Mouse (Mus musculus): ENCODE measurements around the gene Ppm1d.

Gene Ppm1d

DNA sequence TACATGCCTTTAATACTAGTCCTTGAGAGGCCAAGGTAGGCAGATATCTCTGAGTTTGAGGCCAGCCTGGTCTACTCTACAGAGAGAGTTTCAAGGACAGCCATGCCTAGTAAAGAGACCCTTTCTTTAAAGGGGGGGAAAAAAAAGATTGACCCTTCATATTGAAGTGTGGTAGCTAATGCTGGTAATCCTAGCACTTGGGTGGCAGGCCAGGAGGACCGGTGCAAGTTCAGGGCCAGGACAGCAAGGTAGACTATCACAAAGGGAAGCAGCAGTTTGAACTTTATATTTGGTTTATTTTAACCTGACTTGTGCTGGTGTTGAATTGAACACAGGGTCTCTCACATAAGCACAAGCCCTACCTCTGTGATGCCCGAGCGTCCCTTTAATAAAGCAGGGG lies 2.3 kb downstream of the Ppm1d start:
- in situ Hi-C loops (cut with MboI; ENCODE audit: low pct_unique_long_range_greater_than_20kb in 1 of 2, low sequenced_read_pairs in 2 of 2, unreplicated experiment in 1 of 2): no loop called here

DNA sequence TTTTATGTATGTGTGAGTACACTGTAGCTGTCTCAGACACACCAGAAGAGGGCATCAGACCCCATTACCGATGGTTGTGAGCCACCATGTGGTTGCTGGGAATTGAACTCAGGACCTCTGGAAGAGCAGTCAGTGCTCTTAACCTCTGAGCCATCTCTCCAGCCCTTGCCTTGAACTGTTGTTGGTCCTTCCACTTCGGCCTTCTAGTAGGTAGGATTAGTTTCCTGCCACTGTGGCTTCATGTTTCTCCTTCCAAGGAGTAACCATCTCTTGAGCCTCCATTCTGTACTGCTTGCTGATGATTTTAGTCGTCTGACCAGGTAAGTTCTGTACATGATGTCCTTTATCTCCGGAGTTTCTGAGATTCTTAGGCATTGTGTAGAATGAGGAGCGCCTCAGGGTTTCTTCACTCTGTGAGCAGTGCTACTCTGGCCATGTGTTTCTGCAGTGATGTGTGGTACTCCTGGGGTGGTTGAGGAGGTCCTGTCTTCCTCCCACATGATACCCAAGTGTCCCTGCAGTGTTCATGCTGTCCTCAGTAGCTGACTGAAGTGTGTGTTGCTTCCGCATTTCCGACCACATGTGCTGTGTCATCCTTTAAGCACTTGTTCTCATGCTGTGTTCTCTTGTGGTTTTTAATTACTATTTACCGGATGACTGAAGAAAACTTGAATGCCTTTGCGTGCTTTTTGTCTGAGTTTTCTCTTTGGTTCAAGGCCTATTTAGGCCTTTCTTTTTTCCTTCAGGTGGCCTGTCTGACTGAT lies 12.7 kb downstream of the Ppm1d start:
- in situ Hi-C loops (cut with MboI; ENCODE audit: low pct_unique_long_range_greater_than_20kb in 1 of 2, low sequenced_read_pairs in 2 of 2, unreplicated experiment in 1 of 2): no loop called here

DNA sequence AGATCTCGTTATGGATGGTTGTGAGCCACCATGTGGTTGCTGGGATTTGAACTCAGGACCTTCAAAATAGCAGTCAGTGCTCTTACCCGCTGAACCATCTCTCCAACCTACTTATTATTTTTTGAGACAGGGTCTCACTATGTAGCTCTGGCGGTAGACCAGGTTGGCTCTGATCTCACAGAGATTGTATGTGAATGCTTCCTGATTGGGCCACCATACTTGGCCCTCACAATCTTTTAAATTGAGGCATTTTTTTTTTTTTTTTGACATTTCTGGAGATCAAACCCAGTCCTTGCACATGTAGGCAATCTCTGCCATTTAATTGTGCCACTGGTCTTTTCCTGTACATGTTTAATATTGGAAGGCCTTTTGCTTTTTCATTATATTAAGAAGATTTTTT lies 17.7 kb downstream of the Ppm1d start:
- in situ Hi-C loops (cut with MboI; ENCODE audit: low pct_unique_long_range_greater_than_20kb in 1 of 2, low sequenced_read_pairs in 2 of 2, unreplicated experiment in 1 of 2): no loop called here

DNA sequence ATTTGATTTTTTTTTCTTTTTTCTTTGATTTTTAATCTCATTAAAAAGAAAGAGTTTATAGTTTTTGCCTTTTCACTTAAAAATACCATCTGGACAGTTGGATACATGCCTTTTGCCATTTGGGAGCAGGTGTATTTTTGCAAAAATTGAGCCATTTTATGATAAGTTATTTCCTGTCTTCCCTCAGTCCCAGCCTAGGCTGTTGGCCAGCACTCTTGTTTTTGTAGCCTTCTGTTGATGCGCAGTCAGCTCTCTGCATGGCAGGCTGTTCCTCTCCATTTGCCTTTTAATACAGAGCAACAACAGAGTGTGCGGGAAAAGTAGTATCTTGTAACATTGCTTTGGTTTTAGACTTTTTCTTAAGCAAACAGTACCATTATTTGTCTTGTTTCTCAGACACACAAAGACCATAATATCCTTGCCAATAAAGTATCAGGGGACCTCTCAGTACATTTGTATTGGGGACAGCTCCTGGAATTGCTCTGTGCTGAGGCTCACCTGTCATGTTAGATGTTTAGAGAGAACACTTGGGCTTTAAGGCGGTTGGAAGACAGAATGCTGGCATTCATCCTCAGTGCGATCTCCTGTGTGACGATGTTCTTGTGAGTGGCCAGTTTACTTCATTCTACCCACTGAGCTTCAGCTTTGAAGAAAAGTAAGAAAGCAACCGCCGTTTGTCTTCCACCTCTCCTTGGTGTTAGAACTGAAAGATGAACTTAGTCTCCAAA lies 18.3 kb downstream of the Ppm1d start:
- in situ Hi-C loops (cut with MboI; ENCODE audit: low pct_unique_long_range_greater_than_20kb in 1 of 2, low sequenced_read_pairs in 2 of 2, unreplicated experiment in 1 of 2): no loop called here

DNA sequence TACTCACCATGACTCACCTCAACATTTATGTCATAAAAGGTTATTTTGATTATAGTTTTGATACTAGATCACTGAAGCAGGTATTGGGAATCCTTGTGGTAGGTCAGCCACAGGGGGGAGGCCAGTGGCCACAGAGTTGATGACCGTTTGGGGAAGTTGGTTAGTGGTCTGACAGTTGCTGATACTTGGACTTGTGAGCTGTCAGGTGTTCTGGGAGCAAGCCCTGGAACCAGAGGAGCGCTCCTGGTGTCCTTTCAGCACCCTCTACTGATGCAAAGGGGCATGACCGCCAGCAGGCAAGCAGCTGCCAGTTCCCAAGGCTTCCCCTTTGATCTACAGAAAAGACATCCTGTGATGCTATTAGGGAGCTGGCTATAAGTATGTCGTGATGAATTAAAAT lies 23.7 kb downstream of the Ppm1d start:
- in situ Hi-C loops (cut with MboI; ENCODE audit: low pct_unique_long_range_greater_than_20kb in 1 of 2, low sequenced_read_pairs in 2 of 2, unreplicated experiment in 1 of 2): no loop called here

DNA sequence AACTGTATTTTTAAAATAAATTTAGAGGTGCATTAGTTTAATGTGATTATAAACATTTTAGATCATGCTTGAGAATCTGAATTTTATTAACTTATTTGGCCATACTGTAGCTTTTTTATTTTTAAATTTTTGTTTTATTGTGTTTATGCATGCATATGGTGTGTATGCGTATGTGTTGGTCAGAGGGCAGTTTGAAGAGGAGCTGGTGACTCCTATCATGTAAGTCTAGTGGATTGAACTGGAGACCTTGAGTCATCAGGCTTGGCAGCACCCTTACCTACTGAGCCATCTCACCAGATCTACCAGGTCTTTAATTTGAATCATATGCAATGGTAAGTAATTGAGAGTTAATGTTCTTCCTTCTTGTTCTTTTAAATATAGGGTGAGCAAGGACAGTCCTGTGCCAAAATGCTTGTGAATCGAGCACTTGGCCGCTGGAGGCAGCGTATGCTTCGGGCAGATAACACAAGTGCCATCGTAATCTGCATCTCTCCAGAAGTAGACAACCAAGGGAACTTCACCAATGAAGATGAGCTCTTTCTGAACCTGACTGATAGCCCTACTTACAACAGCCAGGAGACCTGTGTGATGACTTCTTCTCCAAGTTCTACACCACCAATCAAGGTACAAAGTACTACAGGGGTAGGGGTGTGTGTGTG lies 28.3 kb downstream of the Ppm1d start:
- in situ Hi-C loops (cut with MboI; ENCODE audit: low pct_unique_long_range_greater_than_20kb in 1 of 2, low sequenced_read_pairs in 2 of 2, unreplicated experiment in 1 of 2): no loop called here

DNA sequence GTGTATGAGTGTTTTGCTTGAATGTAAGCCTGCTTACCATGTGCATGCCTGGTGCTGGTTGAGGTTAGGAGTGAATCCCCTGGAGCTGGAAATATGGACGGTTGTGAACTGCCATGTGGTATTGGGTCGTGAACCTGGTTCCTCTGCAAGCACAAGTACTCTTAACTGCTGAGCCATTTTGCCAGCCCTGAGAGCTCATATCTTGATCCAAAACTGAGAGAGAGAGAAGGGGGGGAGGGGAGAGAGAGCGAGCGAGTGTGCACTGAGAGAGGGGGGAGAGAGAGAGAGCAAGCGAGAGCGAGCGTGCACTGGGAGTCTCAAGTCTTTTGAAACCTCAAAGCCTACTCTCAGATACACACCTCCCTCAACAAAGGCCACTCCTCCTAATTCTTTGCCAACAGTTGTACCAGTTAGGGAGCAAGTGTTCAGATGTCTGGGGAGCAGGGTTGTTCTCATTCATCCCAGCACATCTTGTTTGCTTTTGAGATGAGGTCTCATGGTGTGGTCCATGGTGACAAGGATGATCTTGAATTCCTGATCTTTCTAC lies 29.1 kb downstream of the Ppm1d start:
- in situ Hi-C loops (cut with MboI; ENCODE audit: low pct_unique_long_range_greater_than_20kb in 1 of 2, low sequenced_read_pairs in 2 of 2, unreplicated experiment in 1 of 2): no loop called here

DNA sequence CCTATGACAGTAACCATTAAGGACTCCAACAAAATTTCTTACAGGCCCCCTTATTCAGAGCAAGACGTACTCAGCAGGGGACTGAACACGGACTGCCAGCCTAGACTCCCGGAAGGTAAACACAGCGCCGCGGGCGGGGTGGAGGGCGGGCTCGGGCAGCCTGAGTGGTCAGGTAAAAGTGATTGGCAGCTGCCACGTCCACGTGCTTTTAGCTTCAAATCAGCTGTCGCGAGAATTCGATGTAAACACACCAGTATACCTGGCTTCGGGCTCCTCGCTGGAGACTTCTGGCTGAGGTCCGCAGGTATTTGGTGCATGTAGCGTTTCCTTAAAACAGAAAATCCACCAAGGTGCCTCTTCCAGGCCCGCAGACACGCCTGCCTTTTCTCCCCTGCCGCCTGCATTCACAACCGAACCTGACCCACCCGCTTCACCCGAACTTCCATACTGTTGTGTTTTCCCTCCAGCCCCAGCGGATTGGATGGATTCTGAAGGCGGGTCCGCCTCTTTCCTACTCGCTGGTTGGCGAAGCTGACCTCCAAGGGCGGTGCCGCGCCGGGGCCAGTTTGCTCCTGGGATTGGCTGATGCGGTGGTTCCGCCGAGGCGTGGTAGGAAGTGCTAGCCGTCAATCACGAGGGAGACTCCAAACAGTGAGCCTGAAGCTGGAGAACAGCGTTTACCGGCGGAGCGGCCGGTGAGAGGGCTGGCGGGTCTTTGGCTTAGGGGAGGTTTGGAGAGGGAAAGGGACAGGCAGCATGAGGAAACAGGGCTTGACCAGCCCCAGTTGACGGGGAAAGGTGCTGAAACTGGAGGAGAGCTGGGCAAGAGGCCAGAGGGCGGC lies 41.7 kb downstream of the Ppm1d start, which contains the start of gene Bcas3:
Bcas3 (plus strand) TSS at position 629 of the 842 bp plus-strand sequence.
- in situ Hi-C loops (cut with MboI; ENCODE audit: low pct_unique_long_range_greater_than_20kb in 1 of 2, low sequenced_read_pairs in 2 of 2, unreplicated experiment in 1 of 2): no loop called here

DNA sequence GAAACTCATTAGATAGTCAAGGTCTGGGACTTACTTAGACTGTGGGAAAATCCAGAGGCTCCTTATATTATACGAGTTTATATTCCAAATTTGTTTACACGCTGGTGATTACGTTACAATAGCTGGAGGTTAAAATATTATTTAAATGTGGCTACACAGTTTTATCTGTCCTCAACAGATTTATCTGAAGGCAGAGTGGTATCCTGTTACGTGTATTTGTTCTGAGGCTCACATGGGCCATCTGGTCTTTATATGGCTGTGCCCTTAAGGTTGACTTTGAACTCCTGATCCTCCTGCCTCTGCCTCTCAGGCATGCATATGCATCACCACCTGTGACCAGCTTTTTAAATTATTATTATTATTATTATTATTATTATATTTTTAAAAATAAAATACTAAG lies 42.8 kb downstream of the Ppm1d start:
- in situ Hi-C loops (cut with MboI; ENCODE audit: low pct_unique_long_range_greater_than_20kb in 1 of 2, low sequenced_read_pairs in 2 of 2, unreplicated experiment in 1 of 2): no loop called here

DNA sequence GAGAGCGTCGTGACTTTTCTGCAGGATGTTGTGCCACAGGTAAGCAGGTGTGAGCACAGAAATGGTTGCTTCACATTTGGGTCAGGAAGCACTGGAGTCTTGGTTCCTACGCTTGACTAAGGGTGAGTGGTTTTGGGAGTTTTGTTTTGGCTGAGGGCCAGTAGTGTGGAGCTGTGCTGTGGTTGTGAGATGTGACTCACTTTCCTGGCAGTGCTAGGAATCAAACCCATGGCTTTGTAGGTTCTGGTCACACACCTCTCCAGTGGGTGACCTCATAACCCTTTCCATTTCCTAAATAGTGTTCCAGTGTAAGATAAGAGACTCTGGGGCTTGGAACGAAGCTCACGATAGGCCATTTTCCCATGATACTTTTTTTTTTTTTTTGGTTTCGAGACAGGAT lies 48.6 kb downstream of the Ppm1d start:
- in situ Hi-C loops (cut with MboI; ENCODE audit: low pct_unique_long_range_greater_than_20kb in 1 of 2, low sequenced_read_pairs in 2 of 2, unreplicated experiment in 1 of 2): no loop called here

DNA sequence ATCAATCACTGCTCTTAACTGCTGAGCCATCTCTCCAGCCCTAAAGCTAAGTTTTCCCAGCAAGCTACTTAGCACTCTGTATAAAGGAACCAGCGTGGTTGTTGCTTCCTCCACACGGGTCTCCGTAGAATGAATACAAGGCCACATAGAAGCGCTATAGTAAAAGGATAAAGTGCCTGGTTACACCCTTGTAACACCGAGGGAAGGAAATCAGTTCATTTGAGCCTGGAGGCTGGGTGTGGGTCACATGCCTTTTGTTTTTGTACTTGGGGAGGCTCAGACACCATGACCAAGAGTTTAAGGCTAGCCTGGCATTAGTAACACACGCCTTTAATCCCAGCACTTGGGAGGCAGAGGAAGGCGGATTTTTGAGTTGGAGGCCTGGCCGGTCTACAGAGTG lies 50.6 kb downstream of the Ppm1d start:
- in situ Hi-C loops (cut with MboI; ENCODE audit: low pct_unique_long_range_greater_than_20kb in 1 of 2, low sequenced_read_pairs in 2 of 2, unreplicated experiment in 1 of 2): no loop called here

DNA sequence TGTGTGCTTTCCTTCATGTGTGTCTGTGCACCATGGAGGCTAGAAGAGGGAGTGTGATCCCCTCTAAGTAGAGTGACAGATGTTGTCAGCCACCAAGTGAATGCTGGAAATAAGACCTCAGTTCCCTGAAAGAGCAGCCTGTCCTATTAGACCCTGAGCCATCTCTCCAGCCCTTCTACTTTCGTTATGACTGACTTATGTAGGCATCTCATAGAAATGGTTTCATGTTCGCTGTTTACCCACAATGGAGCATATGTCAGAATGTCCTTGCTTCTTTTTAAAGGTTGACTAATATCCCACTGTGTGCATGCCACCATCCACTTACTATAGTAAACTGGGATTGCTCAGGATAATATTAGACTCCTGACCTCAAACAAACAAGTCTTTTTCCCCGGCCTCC lies 55.1 kb downstream of the Ppm1d start:
- in situ Hi-C loops (cut with MboI; ENCODE audit: low pct_unique_long_range_greater_than_20kb in 1 of 2, low sequenced_read_pairs in 2 of 2, unreplicated experiment in 1 of 2): no loop called here

DNA sequence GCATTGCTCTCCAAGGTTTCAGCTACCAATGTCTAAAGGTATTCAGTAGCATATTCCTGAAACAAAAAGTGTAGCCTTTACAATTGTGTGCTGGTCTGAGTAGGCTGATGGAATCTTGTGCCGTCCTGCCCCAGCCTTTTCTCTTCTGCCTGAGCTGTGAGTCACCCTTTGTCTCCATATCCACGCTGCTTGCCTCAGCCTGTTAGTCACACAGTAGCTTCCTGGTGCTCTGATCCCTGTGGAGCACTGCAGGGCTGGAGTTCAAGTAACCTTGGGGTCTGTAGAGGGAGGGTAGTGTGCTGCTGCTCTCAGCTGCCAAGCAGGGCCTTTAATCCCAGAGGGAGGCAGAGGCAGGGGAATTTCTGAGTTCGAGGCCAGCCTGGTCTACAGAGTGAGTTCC lies 56.8 kb downstream of the Ppm1d start:
- in situ Hi-C loops (cut with MboI; ENCODE audit: low pct_unique_long_range_greater_than_20kb in 1 of 2, low sequenced_read_pairs in 2 of 2, unreplicated experiment in 1 of 2): no loop called here

DNA sequence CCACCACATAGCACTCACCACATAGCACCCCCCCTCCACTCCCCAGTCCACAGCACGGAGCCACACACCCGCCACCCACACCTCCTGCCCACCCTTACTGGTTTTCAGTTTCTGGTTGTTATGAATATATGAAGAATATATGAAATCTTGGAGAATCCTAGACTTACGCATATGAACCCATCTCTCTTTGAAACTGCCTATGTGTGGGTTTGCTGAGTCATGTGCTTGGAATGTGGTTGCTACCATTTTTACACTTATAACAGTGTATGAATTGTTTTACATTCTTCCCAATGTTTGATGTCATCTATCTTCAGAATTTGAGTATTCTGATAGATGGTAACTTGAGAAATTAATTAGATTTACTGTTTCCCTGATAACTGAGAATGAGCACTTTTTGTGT lies 68.0 kb downstream of the Ppm1d start:
- in situ Hi-C loops (cut with MboI; ENCODE audit: low pct_unique_long_range_greater_than_20kb in 1 of 2, low sequenced_read_pairs in 2 of 2, unreplicated experiment in 1 of 2): loop anchor here (25.0 kb wide), 2 partner anchors 433 to 458 kb away; partner anchors contain the start of gene Tbx2 (in 1 of the 2)

DNA sequence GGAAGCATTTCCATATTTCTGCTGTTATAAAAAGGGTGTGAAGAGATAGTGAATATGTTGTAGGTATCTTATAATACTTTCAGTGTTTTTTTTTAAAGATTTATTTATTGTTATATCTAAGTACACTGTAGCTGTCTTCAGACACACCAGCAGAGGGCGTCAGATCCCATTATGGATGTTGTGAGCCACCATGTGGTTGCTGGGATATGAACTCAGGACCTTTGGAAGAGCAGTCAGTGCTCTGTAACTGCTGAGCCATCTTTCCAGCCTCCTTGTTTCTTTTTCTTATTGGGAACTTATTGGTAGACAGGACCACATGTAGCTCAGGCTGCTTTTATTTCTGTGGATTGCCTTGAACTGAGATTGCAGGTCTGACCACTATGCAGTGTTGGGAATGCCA lies 69.0 kb downstream of the Ppm1d start:
- in situ Hi-C loops (cut with MboI; ENCODE audit: low pct_unique_long_range_greater_than_20kb in 1 of 2, low sequenced_read_pairs in 2 of 2, unreplicated experiment in 1 of 2): loop anchor here (5.0 to 25.0 kb wide), 3 partner anchors 102 to 457 kb away; partner anchors contain the start of gene Tbx2 (in 1 of the 2)

DNA sequence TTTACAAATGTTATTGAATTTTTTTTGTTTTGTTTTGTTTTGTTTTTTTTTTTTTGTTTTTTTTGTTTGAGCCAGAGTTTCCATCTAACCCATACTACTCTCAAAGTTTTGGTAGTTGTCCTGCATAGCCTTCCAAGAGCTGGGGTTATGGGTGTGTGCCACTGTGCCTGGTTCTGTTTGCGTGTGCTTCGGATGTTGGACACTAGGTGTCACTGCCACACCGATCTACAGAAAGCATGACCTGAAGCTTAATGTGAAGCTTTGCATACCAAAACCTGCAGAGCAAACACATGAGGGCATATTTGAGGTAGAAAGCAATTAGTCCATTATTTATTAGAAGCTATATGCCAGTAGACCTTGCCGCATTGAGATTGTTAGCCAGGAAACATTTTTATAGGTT lies 71.0 kb downstream of the Ppm1d start:
- in situ Hi-C loops (cut with MboI; ENCODE audit: low pct_unique_long_range_greater_than_20kb in 1 of 2, low sequenced_read_pairs in 2 of 2, unreplicated experiment in 1 of 2): loop anchor here (5.0 to 25.0 kb wide), 3 partner anchors 100 to 455 kb away; partner anchors contain the start of gene Tbx2 (in 1 of the 2)

DNA sequence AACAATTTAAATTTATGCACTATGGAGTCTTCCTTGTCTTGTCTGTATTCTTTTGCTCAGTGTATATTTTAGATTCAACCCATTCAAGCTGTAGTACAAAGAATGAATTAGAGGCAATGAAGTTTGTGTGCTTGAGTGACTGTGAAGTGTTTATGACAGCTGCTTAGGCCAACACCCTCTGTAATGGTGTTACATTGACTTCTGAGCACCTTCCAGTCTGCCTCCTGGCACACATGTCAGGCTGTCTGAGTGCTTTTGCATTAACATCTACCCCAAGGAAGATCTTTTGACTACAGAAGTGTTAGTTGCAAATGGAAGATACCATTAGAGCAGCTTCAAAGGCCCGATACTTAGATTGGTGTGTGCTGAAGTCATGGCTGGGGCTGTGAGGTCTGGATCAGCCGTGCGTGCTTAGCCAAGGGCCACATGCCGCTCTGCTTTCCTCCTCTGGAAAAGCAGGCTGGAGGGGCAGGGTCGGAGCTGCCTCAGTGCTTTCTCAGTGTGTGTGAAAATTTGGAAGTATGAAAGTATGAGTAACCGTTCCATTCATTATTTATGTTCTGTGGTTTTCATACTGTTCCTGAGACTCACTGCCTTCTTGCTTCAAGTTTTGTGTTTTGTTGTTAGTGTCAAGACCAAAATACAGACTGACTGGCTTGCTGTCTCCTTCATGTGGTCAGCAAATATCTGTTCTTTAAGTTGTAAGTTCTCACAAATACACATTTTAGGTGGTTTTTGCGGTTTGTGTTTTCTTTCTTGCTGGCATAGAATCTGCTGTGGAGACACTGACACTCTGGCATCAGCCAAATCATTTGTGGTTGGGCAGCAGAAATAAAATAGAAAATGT lies 73.2 kb downstream of the Ppm1d start:
- in situ Hi-C loops (cut with MboI; ENCODE audit: low pct_unique_long_range_greater_than_20kb in 1 of 2, low sequenced_read_pairs in 2 of 2, unreplicated experiment in 1 of 2): loop anchor here (5.0 to 25.0 kb wide), 3 partner anchors 98 to 453 kb away; partner anchors contain the start of gene Tbx2 (in 1 of the 2)

All from mouse embryonic stem cell (cell line).